ENCODE assay signal across 8 mouse cellular contexts in the genomic region with DNA sequence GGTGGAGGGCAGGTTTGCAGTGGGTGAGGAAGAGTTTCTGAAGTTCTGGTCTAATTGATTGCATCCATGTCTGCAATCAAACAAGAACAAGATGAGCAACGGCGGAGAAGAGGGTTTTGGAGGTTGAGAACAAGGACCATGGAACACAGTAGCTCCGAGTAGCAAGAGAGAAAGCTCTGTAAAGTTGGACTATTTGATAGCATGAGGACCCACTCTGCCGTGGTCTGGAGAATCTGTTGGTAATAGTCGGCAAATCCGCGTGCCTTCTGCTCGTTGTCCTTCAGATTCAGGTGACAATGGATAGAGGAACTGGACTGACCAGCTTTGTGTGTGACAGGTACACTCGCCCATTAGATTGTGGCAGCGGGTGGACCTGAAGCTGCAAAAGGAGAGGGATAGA.
DNase-seq lines count a peak whose midpoint lies in the region; ATAC-seq and TF ChIP-seq lines count a peak whose summit lies in the region.

No protein-coding gene starts in this region.

- no peak for TF ChIP-seq CTCF in midbrain, postnatal 0 days (IDR thresholded peaks at IDR 0.05)

- ATAC-seq in kidney, embryonic 15.5 days (replicated peaks; ENCODE audit: low FRiP score): no peak
- no peak for ATAC-seq in embryonic facial prominence, embryonic 15.5 days (ENCODE audit: insufficient number of reproducible peaks, low FRiP score, low TSS enrichment, low read depth)
- no peak for ATAC-seq in hindbrain, embryonic 15.5 days (ENCODE audit: low FRiP score, low read depth)
- no peak for ATAC-seq in midbrain, postnatal 0 days (ENCODE audit: low FRiP score)

- H3K9ac ChIP-seq in kidney, embryonic 15.5 days: no peak overlapping the region
- 0 out of 2 replicates have a peak overlapping the region, but pooled peaks have one; percentile 40 for H3K9ac ChIP-seq in embryonic facial prominence, embryonic 15.5 days
- H3K9ac ChIP-seq in hindbrain, embryonic 15.5 days: no peak overlapping the region
- H3K9ac ChIP-seq in midbrain, postnatal 0 days (replicated peaks; ENCODE audit: low read length, poor library complexity, severe bottlenecking): no peak overlapping the region

- 70% methylated on average over 10 of the region's 10 CpGs for WGBS in kidney, embryonic 15.5 days
- WGBS in embryonic facial prominence, embryonic 15.5 days: 62% methylated on average over 10 of the region's 10 CpGs
- 72% methylated on average over 10 of the region's 10 CpGs for WGBS in hindbrain, embryonic 15.5 days
- WGBS in midbrain, postnatal 0 days: 63% methylated on average over 10 of the region's 10 CpGs

- peak overlapping the region; percentile 63 for H3K4me2 ChIP-seq in kidney, embryonic 15.5 days
- H3K4me2 ChIP-seq in embryonic facial prominence, embryonic 15.5 days (replicated peaks): peak overlapping the region; percentile 76
- peak overlapping the region; percentile 55 for H3K4me2 ChIP-seq in hindbrain, embryonic 15.5 days
- H3K4me2 ChIP-seq in midbrain, postnatal 0 days (ENCODE audit: low read depth, low read length, poor library complexity, severe bottlenecking): peak overlapping the region; percentile 49; the same call in 1 of the 2 replicates

- no peaks in the 10 kb centered on the region for H3K9me3 ChIP-seq in kidney, embryonic 15.5 days (replicated peaks)
- no peaks in the 10 kb centered on the region for H3K9me3 ChIP-seq in embryonic facial prominence, embryonic 15.5 days (replicated peaks)
- no peaks in the 10 kb centered on the region for H3K9me3 ChIP-seq in hindbrain, embryonic 15.5 days
- no peaks in the 10 kb centered on the region for H3K9me3 ChIP-seq in midbrain, postnatal 0 days (ENCODE audit: low read length)

- no peak for DNase-seq in kidney, postnatal 36 days
- no peak for DNase-seq in midbrain, postnatal 0 days (ENCODE audit: low spot score)
- no peak for DNase-seq in thymus, postnatal 25 days
- no peak for DNase-seq in adrenal gland, postnatal 10 days
- DNase-seq in ovary, postnatal 14 days (ENCODE audit: low spot score): no peak

- no peak overlapping the region for H3K4me3 ChIP-seq in kidney, embryonic 15.5 days (replicated peaks)
- H3K4me3 ChIP-seq in embryonic facial prominence, embryonic 15.5 days (replicated peaks): peak overlapping the region; percentile 35
- H3K4me3 ChIP-seq in hindbrain, embryonic 15.5 days: no peak overlapping the region
- H3K4me3 ChIP-seq in midbrain, postnatal 0 days (ENCODE audit: low read depth, low read length): no peak overlapping the region

- H3K4me1 ChIP-seq in kidney, embryonic 15.5 days: peaks cover 19% of the 10 kb centered on the region
- peaks cover 18% of the 10 kb centered on the region for H3K4me1 ChIP-seq in embryonic facial prominence, embryonic 15.5 days
- peaks cover 16% of the 10 kb centered on the region for H3K4me1 ChIP-seq in hindbrain, embryonic 15.5 days (replicated peaks)
- peaks cover 11% of the 10 kb centered on the region; the same call in 1 of the 2 replicates for H3K4me1 ChIP-seq in midbrain, postnatal 0 days (ENCODE audit: insufficient read depth, low read length)

- no peak overlapping the region for H3K27ac ChIP-seq in kidney, embryonic 15.5 days
- H3K27ac ChIP-seq in embryonic facial prominence, embryonic 15.5 days (replicated peaks): no peak overlapping the region
- H3K27ac ChIP-seq in hindbrain, embryonic 15.5 days (replicated peaks): peak overlapping the region; percentile 65
- H3K27ac ChIP-seq in midbrain, postnatal 0 days (ENCODE audit: low read depth, low read length): no peak overlapping the region

- H3K36me3 ChIP-seq in kidney, embryonic 15.5 days: no peaks in the 10 kb centered on the region
- no peaks in the 10 kb centered on the region for H3K36me3 ChIP-seq in embryonic facial prominence, embryonic 15.5 days
- H3K36me3 ChIP-seq in hindbrain, embryonic 15.5 days: no peaks in the 10 kb centered on the region
- H3K36me3 ChIP-seq in midbrain, postnatal 0 days (ENCODE audit: insufficient read depth, low read length): no peaks in the 10 kb centered on the region

- 0 out of 2 replicates have a peak, but pooled peaks cover 4% of the 10 kb centered on the region for H3K27me3 ChIP-seq in kidney, embryonic 15.5 days
- H3K27me3 ChIP-seq in embryonic facial prominence, embryonic 15.5 days: no peaks in the 10 kb centered on the region
- H3K27me3 ChIP-seq in hindbrain, embryonic 15.5 days: no peaks in the 10 kb centered on the region
- no peaks in the 10 kb centered on the region for H3K27me3 ChIP-seq in midbrain, postnatal 0 days (ENCODE audit: insufficient read depth, low read length)
